Mouse (Mus musculus) c-Kit-positive CD71-positive TER-119-negative erythroid progenitor cells, embryonic 14.5 days (primary cell): ENCODE measurements around the gene C130050O18Rik.

ENCODE experiments used
- DNase-seq: peaks from one replicate; pipeline ENCODE4 v3.0.0-alpha.2; 2013; ENCODE audit warnings: low read depth

The C130050O18Rik gene

DNA sequence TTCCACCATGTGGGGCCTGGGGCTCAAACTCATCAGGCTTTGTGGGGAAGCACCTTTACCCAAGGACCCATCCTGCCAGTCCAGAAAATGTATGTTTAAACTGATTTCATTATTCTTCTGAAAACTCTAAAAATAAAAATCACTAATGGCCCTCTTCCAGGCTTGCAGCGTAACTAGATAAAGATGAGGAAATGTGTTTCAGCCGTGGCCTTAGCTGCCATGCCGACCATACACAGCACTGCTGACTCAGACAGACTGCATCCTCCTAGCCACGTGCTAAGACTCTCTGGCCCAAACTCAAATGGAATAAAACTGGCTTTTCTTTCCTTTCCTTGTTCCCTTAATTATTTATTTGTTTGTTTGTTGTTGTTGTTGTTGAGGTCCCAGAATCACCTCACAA is 59.8 kb downstream of the C130050O18Rik start:
- DNase-seq: no peak
